In genomic region chr14:120685877-120686276, GRCm38 (mm10) we compare ENCODE assay signal across 24 mouse cellular contexts.
A peak's percentile ranks its signal among the peaks of the same experiment; 100 is the strongest.
DNase-seq lines count a peak whose midpoint lies in the region; ATAC-seq lines count a peak whose summit lies in the region.
"Had no signal": no experiment of that assay in that cellular context is flagged by ENCODE, and none has a peak within 500 bp of the region (broad histone marks: within the 10 kb centered on the region; RNA-seq: fewer than 3 reads in every experiment).

No protein-coding gene starts in this region.

- no peak for DNase-seq in hindbrain, embryonic 14.5 days (ENCODE audit: low spot score)
- peak; percentile 4 for DNase-seq in retina, adult 2 months (ENCODE audit: low read depth, low spot score)
- DNase-seq in retina, embryonic 14.5 days (ENCODE audit: low spot score) = no peak
- DNase-seq in lung, postnatal 36 days = peak; percentile 28
- peak; percentile 33 for DNase-seq in thymus, postnatal 25 days
- DNase-seq in gastrocnemius, postnatal 36 days = no peak
- DNase-seq in urinary bladder, postnatal 25 days (ENCODE audit: low spot score) = no peak
- DNase-seq: adrenal gland, adult 2 months; cerebellum, adult 8-10 months; gastrocnemius, postnatal 14 days; kidney, postnatal 4 days; layer of hippocampus, adult 9-11 months; liver, postnatal 0 days; retina, postnatal 1 day; right cerebral cortex, postnatal 4 days had no signal

- H3K9ac ChIP-seq in hindbrain, embryonic 13.5 days = no peak overlapping the region
- H3K9ac ChIP-seq in hindbrain, embryonic 14.5 days = no peak overlapping the region
- H3K9ac ChIP-seq: embryonic facial prominence, embryonic 12.5 days; forebrain, embryonic 13.5 days; kidney, embryonic 15.5 days; liver, postnatal 0 days; neural tube, embryonic 13.5 days had no signal

- H3K9me3 ChIP-seq in hindbrain, embryonic 13.5 days = no peaks in the 10 kb centered on the region
- H3K9me3 ChIP-seq in hindbrain, embryonic 14.5 days (ENCODE audit: control insufficient read depth, low read length) = no peaks in the 10 kb centered on the region
- H3K9me3 ChIP-seq: forebrain, embryonic 13.5 days; kidney, embryonic 15.5 days; limb, embryonic 10.5 days; midbrain, embryonic 10.5 days; neural tube, embryonic 13.5 days had no signal

- no peak overlapping the region for H3K4me2 ChIP-seq in hindbrain, embryonic 13.5 days
- H3K4me2 ChIP-seq in hindbrain, embryonic 14.5 days (replicated peaks) = no peak overlapping the region
- H3K4me2 ChIP-seq: embryonic facial prominence, embryonic 12.5 days; forebrain, embryonic 13.5 days; kidney, embryonic 15.5 days; neural tube, embryonic 13.5 days had no signal

- ATAC-seq in hindbrain, embryonic 13.5 days (ENCODE audit: low FRiP score) = no peak
- no peak for ATAC-seq in hindbrain, embryonic 14.5 days (ENCODE audit: low FRiP score)
- ATAC-seq: forebrain, embryonic 13.5 days; intestine, embryonic 16.5 days; liver, postnatal 0 days had no signal

- intact Hi-C loops in gastrocnemius, postnatal 36 days (cut with DNase I) = no loop called here

- H3K27ac ChIP-seq in hindbrain, embryonic 13.5 days = 0 out of 2 replicates have a peak overlapping the region, but pooled peaks have one; percentile 5
- no peak overlapping the region for H3K27ac ChIP-seq in hindbrain, embryonic 14.5 days
- H3K27ac ChIP-seq: embryonic facial prominence, embryonic 12.5 days; forebrain, embryonic 13.5 days; kidney, embryonic 15.5 days; limb, embryonic 10.5 days; midbrain, embryonic 10.5 days; neural tube, embryonic 13.5 days had no signal

- no peaks in the 10 kb centered on the region for H3K4me1 ChIP-seq in hindbrain, embryonic 13.5 days (replicated peaks)
- H3K4me1 ChIP-seq in hindbrain, embryonic 14.5 days (replicated peaks; ENCODE audit: control insufficient read depth, insufficient read depth, low read length) = no peaks in the 10 kb centered on the region
- H3K4me1 ChIP-seq: embryonic facial prominence, embryonic 12.5 days; forebrain, embryonic 13.5 days; kidney, embryonic 15.5 days; limb, embryonic 10.5 days; midbrain, embryonic 10.5 days; neural tube, embryonic 13.5 days had no signal

- no peaks in the 10 kb centered on the region for H3K36me3 ChIP-seq in hindbrain, embryonic 13.5 days
- no peaks in the 10 kb centered on the region for H3K36me3 ChIP-seq in hindbrain, embryonic 14.5 days (replicated peaks; ENCODE audit: control insufficient read depth, insufficient read depth)
- H3K36me3 ChIP-seq: embryonic facial prominence, embryonic 12.5 days; kidney, embryonic 15.5 days; limb, embryonic 10.5 days; midbrain, embryonic 10.5 days; neural tube, embryonic 13.5 days had no signal

- no peak overlapping the region for H3K4me3 ChIP-seq in hindbrain, embryonic 13.5 days
- no peak overlapping the region for H3K4me3 ChIP-seq in hindbrain, embryonic 14.5 days (replicated peaks; ENCODE audit: low read length)
- H3K4me3 ChIP-seq: embryonic facial prominence, embryonic 12.5 days; erythroblast, embryonic 14.5 days; forebrain, embryonic 13.5 days; kidney, embryonic 15.5 days; limb, embryonic 10.5 days; midbrain, embryonic 10.5 days; neural tube, embryonic 13.5 days had no signal

- no peaks in the 10 kb centered on the region for H3K27me3 ChIP-seq in hindbrain, embryonic 13.5 days
- H3K27me3 ChIP-seq in hindbrain, embryonic 14.5 days (ENCODE audit: control insufficient read depth, insufficient read depth, low read length) = no peaks in the 10 kb centered on the region
- H3K27me3 ChIP-seq: embryonic facial prominence, embryonic 12.5 days; forebrain, embryonic 13.5 days; kidney, embryonic 15.5 days; neural tube, embryonic 13.5 days had no signal

- 88% methylated on average over 7 of the region's 7 CpGs for WGBS in hindbrain, embryonic 13.5 days
- WGBS in hindbrain, embryonic 14.5 days = 92% methylated on average over 7 of the region's 7 CpGs

Comparison
In these comparisons a context has a peak if more than half of its experiments do, and no peak if none do; other contexts are left out.
1. DNase-seq: peak in retina, adult 2 months (single experiment), lung, postnatal 36 days (single experiment) and thymus, postnatal 25 days (single experiment); none in hindbrain, embryonic 14.5 days (single experiment), retina, embryonic 14.5 days (single experiment), gastrocnemius, postnatal 36 days (0 of 2) and urinary bladder, postnatal 25 days (single experiment).